Mouse (Mus musculus) C3H10T1/2 (cell line): ENCODE data around the gene 4931406C07Rik. TPM values are rescaled to one million over a fixed set of nuclear protein-coding genes. Genes with fewer than 3 reads are reported as not detected.

Source experiments
- polyA plus RNA-seq, 2 experiments: library from polyadenylated mRNA; unstranded; fragments of >200 nt; fragmentation: generic; extraction: Trizol; gene quantifications; one replicate each; pipeline ENCODE4 v1.2.1; 2012; ENCODE audit warnings: missing spikeins in 2 of 2

The 4931406C07Rik gene
- polyA plus RNA-seq: 10 to 100 TPM in 1 of 2 experiments, under 1 TPM in 1; 0.94 to 18.5 TPM

DNA sequence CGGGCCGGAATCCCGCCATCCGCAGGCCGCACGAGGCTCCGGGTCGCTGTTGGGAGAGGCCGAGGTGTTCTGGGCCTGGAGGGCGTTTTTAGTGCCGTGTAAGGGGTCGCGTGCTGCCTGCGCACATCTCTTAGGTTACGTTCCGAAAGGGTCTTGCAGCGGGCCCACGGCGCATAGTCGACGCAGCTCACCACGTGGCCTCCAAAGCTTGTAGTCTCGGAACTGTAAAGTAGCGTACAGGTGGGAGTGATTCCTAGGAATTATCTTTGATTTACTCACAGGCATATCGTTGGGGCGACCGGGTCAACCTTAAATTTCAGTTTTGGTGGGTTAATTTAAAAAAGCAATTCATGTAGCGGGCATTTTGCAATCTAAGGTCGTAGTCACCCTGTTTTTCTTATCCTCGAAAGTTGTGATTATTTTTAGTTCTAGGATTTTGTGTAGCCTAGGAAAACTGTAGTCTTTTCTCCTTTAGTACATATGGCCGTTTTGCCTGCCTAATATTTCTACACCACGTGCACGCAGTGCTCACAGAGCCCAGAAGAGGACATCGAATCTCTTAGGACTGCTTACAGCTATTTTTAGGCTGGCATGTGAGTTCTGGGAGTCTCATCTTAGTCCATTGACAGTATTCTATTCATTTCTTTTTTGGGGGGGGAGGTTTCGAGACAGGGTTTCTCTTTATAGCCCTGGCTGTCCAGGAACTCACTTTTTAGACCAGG lies at the start of gene 4931406C07Rik:
4931406C07Rik (minus strand) TSS at position 51 of the 722 bp plus-strand sequence.

DNA sequence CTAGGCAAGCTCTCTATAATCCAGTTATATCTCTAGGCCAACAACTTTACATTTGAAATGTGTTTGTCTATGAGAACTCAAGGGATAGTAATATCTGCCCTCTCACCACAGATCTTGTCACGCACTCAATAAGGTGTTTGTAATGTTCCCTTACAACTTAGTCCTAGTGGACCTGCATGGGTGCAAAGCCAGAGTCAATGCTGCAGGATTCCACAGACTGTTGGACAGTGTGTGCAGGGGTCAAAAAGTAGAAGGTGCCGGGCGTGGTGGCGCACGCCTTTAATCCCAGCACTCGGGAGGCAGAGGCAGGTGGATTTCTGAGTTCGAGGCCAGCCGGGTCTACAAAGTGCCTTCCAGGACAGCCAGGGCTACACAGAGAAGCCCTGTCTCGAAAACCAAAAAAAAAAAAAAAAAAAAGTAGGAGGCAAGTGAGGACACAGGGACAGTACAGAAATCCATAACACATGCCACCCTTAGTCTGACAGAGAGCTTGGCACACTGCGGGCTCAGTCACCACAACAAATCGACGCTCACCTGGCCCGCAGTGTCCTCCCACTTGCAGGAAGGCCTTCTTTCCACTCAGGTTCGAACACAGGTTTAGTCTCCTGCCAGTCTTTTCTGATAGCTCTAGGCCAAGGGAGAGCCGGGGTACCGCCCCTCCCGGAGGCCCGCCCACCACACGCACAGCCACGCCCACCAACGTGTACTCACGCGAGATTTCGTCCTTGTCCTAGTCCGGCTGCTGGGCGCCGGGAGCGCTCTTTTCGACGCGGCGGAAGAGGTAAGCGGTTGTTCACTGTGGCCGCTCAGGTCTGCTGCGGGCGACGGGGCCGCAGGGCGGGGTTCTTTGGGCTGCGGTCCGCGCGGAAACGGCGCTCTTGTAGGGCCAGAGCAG lies 498 bp downstream of the 4931406C07Rik start, which contains the start of gene Taf1d:
Taf1d (plus strand) TSS at position 712 of the 895 bp plus-strand sequence.

DNA sequence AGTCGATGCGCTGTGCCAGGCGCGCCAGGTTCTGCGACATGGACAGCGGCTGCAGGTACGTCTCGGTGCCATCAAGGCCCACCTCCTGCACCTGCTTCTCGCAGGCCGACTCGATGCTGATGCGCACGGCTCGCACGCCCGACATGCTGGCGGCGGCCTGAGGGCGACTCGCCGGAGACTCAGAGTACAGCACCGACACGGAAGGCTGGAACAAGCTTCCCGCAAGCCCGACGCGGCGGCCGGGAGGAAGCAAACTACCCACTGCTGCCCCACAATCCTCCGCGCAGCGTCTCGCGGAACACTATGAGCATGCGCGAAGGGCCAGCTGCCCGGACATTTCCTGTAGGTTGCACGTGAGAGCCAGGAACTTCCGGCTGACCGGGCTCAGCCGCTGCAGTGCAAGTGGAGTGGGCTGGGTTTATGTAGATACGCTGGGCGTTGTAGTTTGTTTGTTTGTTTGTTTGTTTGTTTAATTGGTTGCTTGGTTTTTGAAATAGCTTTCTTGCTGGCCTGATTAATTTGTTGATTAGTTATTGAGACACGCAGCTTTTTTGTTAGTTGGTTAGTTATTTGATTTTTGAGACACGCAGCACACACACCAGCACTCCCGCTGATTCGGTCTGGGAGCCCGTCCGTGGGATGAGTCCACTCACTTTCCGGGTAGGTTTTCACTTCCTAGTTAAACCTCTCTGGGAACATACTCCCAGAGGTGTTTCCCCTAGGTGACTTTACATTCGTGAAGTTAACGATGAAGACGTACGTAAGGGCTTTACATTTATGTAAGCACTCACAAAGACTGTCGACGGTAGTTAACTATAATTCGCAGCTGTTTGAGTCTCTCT lies 26.4 kb downstream of the 4931406C07Rik start, which contains the start of gene Med17:
Med17 (minus strand) TSS at position 283 of the 842 bp plus-strand sequence.

DNA sequence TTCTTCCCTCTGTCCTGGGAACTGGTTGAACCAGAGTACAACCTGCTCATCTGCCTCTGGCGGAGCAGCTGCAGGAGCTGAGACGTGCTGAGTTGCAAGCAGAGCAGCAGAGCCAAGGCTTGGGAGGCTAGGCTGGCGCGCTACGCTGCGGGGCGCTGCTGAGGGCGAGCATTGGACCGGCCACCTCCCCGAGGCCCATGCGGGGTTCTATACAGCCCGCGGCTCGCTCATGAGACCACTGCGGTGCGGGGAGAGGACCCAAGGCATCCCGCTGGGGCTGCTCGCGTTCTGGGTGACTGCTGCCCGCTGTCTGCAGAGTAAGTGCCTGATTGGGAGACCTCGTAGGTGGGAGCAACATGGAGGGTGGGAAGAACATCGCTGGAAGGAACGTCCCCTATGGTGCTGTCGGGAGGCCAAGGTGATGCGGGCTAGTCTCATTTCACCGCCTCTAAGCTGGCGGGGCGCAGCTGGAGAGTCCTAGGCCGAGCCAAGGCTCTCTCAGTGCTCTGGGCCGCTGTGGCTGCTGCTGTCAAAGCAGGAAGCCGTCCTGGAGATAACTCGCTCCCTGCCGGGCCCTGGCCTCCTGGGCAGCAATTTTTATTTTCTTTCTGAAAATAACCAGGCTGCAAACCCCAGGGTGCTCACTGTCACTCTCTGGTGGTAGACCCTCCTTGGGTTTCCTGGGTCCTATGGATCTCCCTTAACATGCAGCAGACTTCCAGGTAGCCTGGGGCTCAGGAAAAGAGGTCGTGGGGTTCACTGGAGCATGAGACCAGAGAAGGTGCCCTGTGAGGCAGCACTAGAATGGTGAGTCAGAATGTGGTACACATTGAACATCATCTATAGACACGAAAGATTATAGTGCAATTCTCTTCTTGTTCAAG lies 67.0 kb downstream of the 4931406C07Rik start, which contains the start of gene Vstm5:
Vstm5 (plus strand) TSS at position 4 of the 884 bp plus-strand sequence.

Other genes starting within 250 kb of the 4931406C07Rik start
- not detected for gene Hephl1, start 194.3 kb downstream of the 4931406C07Rik start, polyA plus RNA-seq
- not detected for gene Vstm5, start 67.4 kb downstream of the 4931406C07Rik start, polyA plus RNA-seq
- gene Med17, start 26.5 kb downstream of the 4931406C07Rik start, polyA plus RNA-seq: 10 to 100 TPM in 1 of 2 experiments, 1 to 10 TPM in 1; 6.3 to 22.1 TPM
- 10 to 100 TPM; 14.1 to 25.2 TPM for gene Taf1d, start 234 bp downstream of the 4931406C07Rik start, polyA plus RNA-seq
- 1 to 10 TPM in 1 of 2 experiments, under 1 TPM in 1; 0.29 to 2.7 TPM for gene Cep295, start 51.3 kb upstream of the 4931406C07Rik start, polyA plus RNA-seq
- gene Smco4, start 187.0 kb upstream of the 4931406C07Rik start, polyA plus RNA-seq: 10 to 100 TPM; 20.4 to 25.3 TPM